8 mouse cellular contexts compared by ENCODE assay signal in genomic region chr15:78623426-78623825, GRCm38 (mm10). TPM values are rescaled to one million over a fixed set of nuclear protein-coding genes. Genes with fewer than 3 reads are reported as not detected.
A peak's percentile ranks its signal among the peaks of the same experiment; 100 is the strongest.
DNase-seq lines count a peak whose midpoint lies in the region; ATAC-seq and TF ChIP-seq lines count a peak whose summit lies in the region.

No protein-coding gene starts in this region.

- TF ChIP-seq CTCF in G1E (IDR thresholded peaks at IDR 0.05; ENCODE audit: low read depth, low read length) = peak; percentile 70

- peak; percentile 38 for DNase-seq in G1E (ENCODE audit: low spot score)
- DNase-seq in adrenal gland, adult 8-10 months = peak; percentile 57
- peak; percentile 72 for DNase-seq in embryo, embryonic 9.5 days (ENCODE audit: extremely low spot score)
- DNase-seq in heart, postnatal 14 days = peak; percentile 73 to 85
- DNase-seq in layer of hippocampus, postnatal 36 days = peak; percentile 79 to 82
- peak; percentile 79 for DNase-seq in mesoderm, embryonic 11.5 days (ENCODE audit: low read depth, low spot score)
- peak; percentile 77 for DNase-seq in right cerebral cortex, postnatal 25 days

- H3K4me1 ChIP-seq in G1E (ENCODE audit: insufficient read depth, low read depth, low read length) = no peaks in the 10 kb centered on the region

- H3K9me3 ChIP-seq in G1E (replicated peaks) = no peaks in the 10 kb centered on the region

- no peak for ATAC-seq in G1E (ENCODE audit: extremely low read depth, insufficient number of reproducible peaks, low FRiP score, poor library complexity, severe bottlenecking)
- no peak for ATAC-seq in erythroblast, adult 5-6 weeks (replicated peaks; ENCODE audit: low FRiP score, poor library complexity, severe bottlenecking)

- H3K36me3 ChIP-seq in G1E (replicated peaks) = no peaks in the 10 kb centered on the region

- no peak overlapping the region for H3K4me3 ChIP-seq in G1E (ENCODE audit: low read depth, low read length)

- H3K27me3 ChIP-seq in G1E (ENCODE audit: insufficient read depth, low read length) = peaks cover 16% of the 10 kb centered on the region; the same call in 1 of the 2 replicates

- intact Hi-C loops in heart, postnatal 14 days (cut with DNase I) = loop anchor here (1.0 to 10.0 kb wide), 4 partner anchors 97 to 244 kb away; partner anchors contain the start of gene Cdc42ep1

RNA-seq across cellular contexts. Expression of gene Cyth4, which starts 26.6 kb away (rescaled TPM):
- total RNA-seq in G1E (2014; fragmentation: Nextera tagmentation) = not detected in 2 replicates
- total RNA-seq in G1E (2017) = 1.4 and 1.5 TPM in 2 replicates
- 0.04 and 0.26 TPM in 2 replicates for polyA plus RNA-seq in G1E (2012)
- total RNA-seq in adrenal gland, adult 8-10 months (2022) = 10 to 100 TPM in 2 of 4 experiments, 1 to 10 TPM in 2; 8.1 to 21.3 (median 14.8) TPM
- 1 to 10 TPM; 5.7 to 8.8 TPM for total RNA-seq in heart, postnatal 14 days (2021)
- total RNA-seq in layer of hippocampus, postnatal 36 days (2021) = 10 to 100 TPM; 22.2 to 23.7 TPM
- 17.1 and 19.4 TPM in 2 replicates for total RNA-seq in erythroblast, adult 5-6 weeks (2015; ENCODE audit: low replicate concordance)
- total RNA-seq in erythroblast, adult 5-6 weeks (2017; ENCODE audit: low replicate concordance) = 18.1 and 20.1 TPM in 2 replicates

RNA-seq across cellular contexts. Expression of gene Rac2, which starts 50.8 kb away (rescaled TPM):
- total RNA-seq in G1E (2014; fragmentation: Nextera tagmentation) (647 and 735 TPM in 2 replicates), G1E (2017) (713 and 736 TPM in 2 replicates)
- 981 and 1,035 TPM in 2 replicates for polyA plus RNA-seq in G1E (2012)
- total RNA-seq in adrenal gland, adult 8-10 months (2022) = 10 to 100 TPM in 2 of 4 experiments, 1 to 10 TPM in 2; 4.2 to 19.0 (median 7.7) TPM
- 10 to 100 TPM in 1 of 2 experiments, 1 to 10 TPM in 1; 3.9 to 18.7 TPM for total RNA-seq in heart, postnatal 14 days (2021)
- total RNA-seq in layer of hippocampus, postnatal 36 days (2021) = 1 to 10 TPM; 2.0 to 2.7 TPM
- 142 and 153 TPM in 2 replicates for total RNA-seq in erythroblast, adult 5-6 weeks (2015; ENCODE audit: low replicate concordance)
- total RNA-seq in erythroblast, adult 5-6 weeks (2017; ENCODE audit: low replicate concordance) = 34.3 and 78.9 TPM in 2 replicates

Comparison
In these comparisons a context has a peak if more than half of its experiments do, and no peak if none do; other contexts are left out.
1. RNA of gene Rac2, which starts 50.8 kb away (total RNA-seq): 647 to 736 TPM in G1E; 34.3 to 153 TPM in erythroblast, adult 5-6 weeks, 3.9 to 18.7 TPM in heart, postnatal 14 days, 4.2 to 19.0 TPM in adrenal gland, adult 8-10 months and 2.0 to 2.7 TPM in layer of hippocampus, postnatal 36 days; every median in the first group is over 4 times any median in the second.
2. Peak in every context shown above with its lines, with median percentiles within 50 percentile points of each other: DNase-seq.